Mouse (Mus musculus) liver, adult 2 months (tissue): ENCODE data around the gene Krtap28-13.

Experiments
- CTCF ChIP-seq: fragments of 200-500 bp; IDR thresholded peaks from 2 replicates; pipeline ENCODE4 v1.5.1; 2011; ENCODE audit warnings: low read depth, low read length, control low read depth
- POLR2A ChIP-seq: fragments of 200-500 bp; IDR thresholded peaks from 2 replicates; pipeline ENCODE4 v1.6.1; 2011; ENCODE audit warnings: low read length, control low read depth; ENCODE audit not compliant: insufficient read depth; ENCODE audit errors: extremely low read depth

DNA sequence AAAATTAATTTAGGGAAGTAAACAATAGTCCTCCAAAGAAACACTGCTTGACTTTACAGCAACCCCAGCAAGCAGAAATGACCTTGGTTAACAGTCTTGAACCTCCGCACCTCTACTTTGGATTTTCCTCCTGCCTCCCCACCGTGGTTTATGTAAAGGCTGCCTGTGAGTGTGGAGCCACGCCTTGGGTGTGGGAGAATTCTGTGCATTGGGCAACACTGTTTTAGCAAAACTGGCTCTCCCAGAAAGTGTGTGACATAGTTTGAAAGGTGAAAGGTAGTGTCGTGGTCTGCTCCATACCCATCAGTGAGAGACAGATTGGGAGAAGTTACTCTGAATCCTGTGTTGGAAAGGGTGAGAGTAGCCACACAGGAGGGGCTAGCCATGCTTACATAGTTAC, 21.6 kb upstream of the Krtap28-13 start:
- TF ChIP-seq CTCF (no peak), POLR2A (no peak)
